Mouse (Mus musculus) ES-Bruce4 (cell line): ENCODE measurements around the gene Sorcs3. TPM values are rescaled to one million over a fixed set of nuclear protein-coding genes. Genes with fewer than 3 reads are reported as not detected.

ENCODE experiments used
- H3K27ac ChIP-seq: 2 replicates; pipeline ENCODE4 v1.5.1; 2012; ENCODE audit warnings: low read length, inconsistent platforms; ENCODE audit not compliant: insufficient read depth
- H3K27me3 ChIP-seq: 2 replicates; pipeline ENCODE4 v1.6.1; 2012; ENCODE audit warnings: mild to moderate bottlenecking, low read length, inconsistent platforms; ENCODE audit not compliant: control insufficient read depth, poor library complexity, insufficient read depth, severe bottlenecking
- H3K36me3 ChIP-seq: 2 replicates; pipeline ENCODE4 v1.6.1; 2012; ENCODE audit warnings: inconsistent platforms, mild to moderate bottlenecking, low read length, moderate library complexity; ENCODE audit not compliant: control insufficient read depth, poor library complexity, insufficient read depth, severe bottlenecking
- H3K4me1 ChIP-seq: one replicate; pipeline ENCODE4 v1.8.1; 2011; ENCODE audit warnings: low read length; ENCODE audit not compliant: control insufficient read depth, insufficient read depth
- H3K4me3 ChIP-seq: 2 replicates; pipeline ENCODE4 v1.5.1; 2011; ENCODE audit warnings: low read depth, mild to moderate bottlenecking, low read length
- H3K9ac ChIP-seq: 2 replicates; pipeline ENCODE4 v1.6.1; 2012; ENCODE audit warnings: low read depth, mild to moderate bottlenecking, inconsistent platforms; ENCODE audit not compliant: poor library complexity, severe bottlenecking
- H3K9me3 ChIP-seq: replicated peaks from 2 replicates; pipeline ENCODE4 v1.6.1; 2012; ENCODE audit warnings: mild to moderate bottlenecking, low read length, inconsistent platforms; ENCODE audit not compliant: control insufficient read depth, poor library complexity, insufficient read depth, severe bottlenecking
- CTCF ChIP-seq: IDR thresholded peaks from one replicate; pipeline ENCODE4 v1.8.1; 2011; ENCODE audit warnings: low read depth, low read length
- EP300 ChIP-seq: IDR thresholded peaks from 2 replicates; pipeline ENCODE4 v1.6.1; 2011; ENCODE audit warnings: low read depth, low read length; ENCODE audit not compliant: insufficient read depth
- POLR2A ChIP-seq: IDR thresholded peaks from one replicate; pipeline ENCODE4 v1.8.1; 2011; ENCODE audit warnings: low read length; ENCODE audit not compliant: insufficient read depth
- polyA plus RNA-seq: library from polyadenylated mRNA; stranded (reverse); fragments of >200 nt; gene quantifications from 2 replicates; pipeline ENCODE4 v1.2.4, GENCODE M21; 2011; ENCODE audit warnings: low read depth; ENCODE audit not compliant: missing spikeins, insufficient read depth, insufficient read length

Sorcs3 gene
- polyA plus RNA-seq, 1 experiment: not detected

DNA sequence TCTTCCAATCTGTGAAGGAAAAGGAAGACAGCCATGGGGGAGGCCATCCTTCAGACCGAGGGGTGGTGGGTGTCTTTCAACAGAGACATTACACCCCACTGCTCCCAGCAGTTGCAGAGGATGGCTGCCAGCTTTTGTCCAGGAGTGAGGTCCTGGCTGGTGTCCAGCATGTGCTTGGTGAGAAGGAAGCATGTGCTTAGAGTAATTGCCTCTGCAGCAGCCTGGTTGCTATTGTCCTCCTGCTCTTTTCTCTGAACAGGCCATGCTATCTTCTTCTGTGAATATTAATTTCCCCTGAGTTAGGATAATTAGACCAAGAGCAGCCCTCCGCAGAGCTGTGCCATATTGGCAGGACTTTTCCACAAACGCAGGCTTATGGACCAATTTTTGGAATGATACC lies 476.7 kb downstream of the Sorcs3 start:
- Histone ChIP-seq H3K9me3 (no peaks in the 10 kb centered on the region), H3K4me3 (no peak overlapping the region), H3K4me1 (no peaks in the 10 kb centered on the region), H3K36me3 (no peaks in the 10 kb centered on the region), H3K27me3 (no peaks in the 10 kb centered on the region), H3K9ac (no peak overlapping the region), H3K27ac (no peak overlapping the region)
- TF ChIP-seq POLR2A (no peak), CTCF (no peak), EP300 (no peak)

DNA sequence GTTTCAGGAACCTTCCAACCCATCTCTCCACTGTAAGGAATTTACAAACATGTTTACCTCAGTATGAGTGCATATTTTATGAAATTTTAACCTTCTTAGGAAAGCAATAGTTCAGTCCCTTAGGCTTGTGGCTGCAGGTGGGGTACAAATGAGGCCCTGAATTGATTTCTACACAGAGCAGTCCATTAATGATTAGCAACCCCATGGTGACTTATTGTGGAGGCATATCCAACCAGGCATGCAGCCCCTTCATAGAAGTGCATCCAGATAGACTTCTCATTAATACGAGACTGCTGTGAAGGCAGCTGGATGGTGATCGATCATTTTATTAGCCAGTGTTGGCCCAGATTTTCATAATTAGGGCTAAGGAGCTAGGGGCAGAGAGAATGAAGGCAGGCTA lies 480.5 kb downstream of the Sorcs3 start:
- H3K4me3 ChIP-seq: no peak overlapping the region
- no peaks in the 10 kb centered on the region for H3K4me1 ChIP-seq
- no peaks in the 10 kb centered on the region for H3K9me3 ChIP-seq
- H3K27ac ChIP-seq: no peak overlapping the region
- TF ChIP-seq EP300 (no peak), POLR2A (no peak), CTCF (no peak)
- H3K9ac ChIP-seq: no peak overlapping the region
- no peaks in the 10 kb centered on the region; the same call in 1 of the 2 replicates for H3K27me3 ChIP-seq
- H3K36me3 ChIP-seq: no peaks in the 10 kb centered on the region

DNA sequence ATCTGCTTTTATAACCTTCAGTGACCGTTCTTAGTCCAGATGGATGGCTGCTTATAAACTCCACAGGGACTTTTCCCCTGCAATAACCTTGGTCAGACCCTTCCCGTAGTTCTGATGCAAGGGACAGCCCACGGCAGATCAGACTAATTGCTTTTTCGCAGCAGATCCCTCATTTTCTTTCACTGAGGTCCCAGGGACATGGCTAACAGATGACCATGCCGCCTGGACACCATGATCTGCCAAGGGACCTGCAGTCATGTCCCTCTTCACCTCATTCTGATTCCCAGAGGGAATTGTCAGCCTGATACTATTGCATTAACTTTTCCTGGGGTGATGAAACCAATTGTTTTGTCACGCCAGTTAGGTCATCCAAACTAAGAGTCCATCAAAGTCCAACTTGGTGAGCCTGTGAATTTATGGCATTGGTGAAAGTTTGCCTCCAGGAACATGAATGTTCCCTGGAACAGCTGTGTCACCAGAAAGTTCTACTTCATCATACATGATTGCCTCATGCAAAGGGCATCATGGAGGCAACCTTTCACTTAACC lies 494.4 kb downstream of the Sorcs3 start:
- Histone ChIP-seq H3K4me3 (no peak overlapping the region), H3K36me3 (no peaks in the 10 kb centered on the region), H3K4me1 (no peaks in the 10 kb centered on the region), H3K27me3 (no peaks in the 10 kb centered on the region), H3K9ac (no peak overlapping the region), H3K27ac (no peak overlapping the region), H3K9me3 (no peaks in the 10 kb centered on the region)
- TF ChIP-seq EP300 (no peak), POLR2A (no peak), CTCF (no peak)

DNA sequence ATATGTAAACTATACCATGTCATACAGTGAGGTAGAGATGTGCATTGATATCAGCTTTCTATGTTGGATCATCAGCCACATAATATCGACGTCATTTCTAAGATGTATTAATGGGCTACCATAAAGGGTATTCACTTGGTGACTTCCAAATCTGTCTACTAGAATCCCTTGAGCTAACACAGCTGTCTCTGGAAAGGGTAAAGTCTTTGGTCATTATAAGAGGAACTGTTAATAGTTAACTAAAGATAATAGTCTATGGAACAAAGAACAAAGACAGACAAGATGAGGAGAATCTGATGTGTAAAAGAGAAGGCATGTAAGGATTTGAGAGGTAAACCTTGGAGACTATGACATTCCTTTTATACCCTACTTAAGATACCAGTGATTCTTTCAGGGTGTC lies 497.9 kb downstream of the Sorcs3 start:
- H3K27ac ChIP-seq: no peak overlapping the region
- no peaks in the 10 kb centered on the region for H3K36me3 ChIP-seq
- no peaks in the 10 kb centered on the region for H3K4me1 ChIP-seq
- TF ChIP-seq EP300 (no peak), POLR2A (no peak), CTCF (no peak)
- no peaks in the 10 kb centered on the region for H3K27me3 ChIP-seq
- H3K9me3 ChIP-seq: no peaks in the 10 kb centered on the region
- no peak overlapping the region for H3K9ac ChIP-seq
- no peak overlapping the region for H3K4me3 ChIP-seq

DNA sequence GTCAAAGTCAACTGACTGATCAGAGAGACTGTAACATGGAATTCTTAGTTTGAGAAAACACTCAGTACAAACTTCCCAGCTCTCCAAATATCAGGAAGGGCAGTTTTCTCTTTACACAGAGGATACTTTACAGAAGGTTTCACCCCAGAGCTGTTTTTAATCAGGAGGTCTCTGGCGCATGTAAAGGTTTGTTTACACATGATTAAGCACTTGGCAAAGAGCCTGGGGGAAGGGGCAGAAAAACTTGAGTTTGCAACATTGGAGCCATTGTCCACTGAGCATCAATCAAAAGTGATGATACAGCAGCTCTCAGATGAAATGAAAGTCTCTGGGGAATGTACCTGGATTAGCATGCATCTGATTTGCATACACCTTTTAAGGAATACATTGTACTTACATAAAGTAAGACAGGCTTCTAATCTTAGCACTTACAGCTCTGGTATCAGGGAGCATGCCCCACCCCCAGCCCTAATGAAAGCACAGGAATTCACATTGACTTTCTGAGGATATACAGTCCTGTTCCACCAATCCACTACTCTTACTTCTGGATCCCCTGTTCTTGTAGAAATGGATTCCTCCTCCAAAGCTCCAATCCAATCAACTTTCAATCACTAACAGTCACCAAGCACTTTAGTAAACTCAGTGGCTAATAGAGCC lies 500.6 kb downstream of the Sorcs3 start:
- Histone ChIP-seq H3K36me3 (no peaks in the 10 kb centered on the region), H3K9ac (no peak overlapping the region), H3K27ac (no peak overlapping the region), H3K27me3 (no peaks in the 10 kb centered on the region), H3K4me1 (no peaks in the 10 kb centered on the region), H3K9me3 (no peaks in the 10 kb centered on the region), H3K4me3 (no peak overlapping the region)
- TF ChIP-seq EP300: no peak

DNA sequence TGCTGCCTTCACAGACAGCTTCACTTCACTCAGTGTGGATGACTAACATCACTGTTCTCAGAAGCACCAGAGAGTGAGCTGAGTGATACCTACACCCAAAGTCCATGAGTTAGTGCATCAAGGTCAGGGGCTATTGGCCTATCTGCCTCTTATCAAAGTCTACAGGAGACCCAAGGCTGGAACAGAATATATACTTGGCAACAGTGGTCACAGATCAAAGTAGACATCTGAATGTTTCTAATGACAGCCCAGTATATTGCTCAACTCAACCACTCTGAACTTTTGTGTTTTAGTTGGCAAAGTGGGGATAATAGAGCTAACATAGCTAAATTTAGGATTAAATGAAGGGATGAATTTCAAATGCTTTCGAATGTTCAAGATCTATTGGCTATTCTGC lies 501.1 kb downstream of the Sorcs3 start:
- Histone ChIP-seq H3K4me1 (no peaks in the 10 kb centered on the region), H3K27me3 (no peaks in the 10 kb centered on the region), H3K36me3 (no peaks in the 10 kb centered on the region), H3K4me3 (no peak overlapping the region), H3K9me3 (no peaks in the 10 kb centered on the region), H3K27ac (no peak overlapping the region), H3K9ac (no peak overlapping the region)
- TF ChIP-seq EP300 (no peak), POLR2A (no peak), CTCF (no peak)
